In genomic region chr12:117287456-117287855, GRCm38 (mm10) we compare ENCODE assay signal across 17 mouse cellular contexts.
DNase-seq lines count a peak whose midpoint lies in the region; ATAC-seq lines count a peak whose summit lies in the region.
"Had no signal": no experiment of that assay in that cellular context is flagged by ENCODE, and none has a peak within 500 bp of the region (broad histone marks: within the 10 kb centered on the region; RNA-seq: fewer than 3 reads in every experiment).

No protein-coding gene starts in this region.

- H3K27me3 ChIP-seq in hindbrain, embryonic 13.5 days = no peaks in the 10 kb centered on the region
- H3K27me3 ChIP-seq in hindbrain, embryonic 10.5 days (ENCODE audit: insufficient read depth, poor library complexity, severe bottlenecking) = no peaks in the 10 kb centered on the region
- H3K27me3 ChIP-seq: embryonic facial prominence, embryonic 12.5 days; liver, embryonic 15.5 days had no signal

- 70% methylated on average over 2 of the region's 2 CpGs for WGBS in hindbrain, embryonic 13.5 days
- WGBS in hindbrain, embryonic 10.5 days = 84% methylated on average over 2 of the region's 2 CpGs

- 0 out of 2 replicates have a peak, but pooled peaks cover 3% of the 10 kb centered on the region for H3K36me3 ChIP-seq in hindbrain, embryonic 13.5 days
- peaks cover 16% of the 10 kb centered on the region for H3K36me3 ChIP-seq in hindbrain, embryonic 10.5 days
- H3K36me3 ChIP-seq: embryonic facial prominence, embryonic 12.5 days; limb, embryonic 12.5 days; liver, embryonic 15.5 days had no signal

- no peak overlapping the region for H3K4me2 ChIP-seq in hindbrain, embryonic 13.5 days
- H3K4me2 ChIP-seq: embryonic facial prominence, embryonic 12.5 days; heart, embryonic 11.5 days; hindbrain, embryonic 14.5 days; limb, embryonic 12.5 days; liver, embryonic 15.5 days had no signal

- no peaks in the 10 kb centered on the region for H3K9me3 ChIP-seq in hindbrain, embryonic 13.5 days
- H3K9me3 ChIP-seq in hindbrain, embryonic 10.5 days = no peaks in the 10 kb centered on the region
- H3K9me3 ChIP-seq: embryonic facial prominence, embryonic 12.5 days; limb, embryonic 12.5 days; liver, embryonic 15.5 days had no signal

- no peak overlapping the region for H3K9ac ChIP-seq in hindbrain, embryonic 13.5 days
- H3K9ac ChIP-seq: embryonic facial prominence, embryonic 12.5 days; hindbrain, embryonic 14.5 days; limb, embryonic 12.5 days; liver, embryonic 15.5 days had no signal

- 0 out of 2 replicates have a peak overlapping the region, but pooled peaks have one; percentile 32 for H3K27ac ChIP-seq in hindbrain, embryonic 13.5 days
- H3K27ac ChIP-seq in hindbrain, embryonic 10.5 days = no peak overlapping the region
- H3K27ac ChIP-seq: embryonic facial prominence, embryonic 12.5 days; hindbrain, embryonic 14.5 days; limb, embryonic 12.5 days; liver, embryonic 15.5 days had no signal

- peak; percentile 7 for DNase-seq in adrenal gland, adult 2 months
- no peak for DNase-seq in adrenal gland, adult 8-10 months
- no peak for DNase-seq in hindbrain, embryonic 10.5 days (ENCODE audit: low spot score)
- DNase-seq in lung, postnatal 10 days = peak; percentile 50
- DNase-seq in lung, postnatal 4 days = no peak
- peak; percentile 24 to 71 for DNase-seq in urinary bladder, postnatal 4 days (ENCODE audit: low spot score in 2 of 2)
- no peak for DNase-seq in urinary bladder, adult 2 months (ENCODE audit: low spot score)
- DNase-seq: cerebellum, adult 11 months; gastrocnemius, postnatal 25 days; kidney, adult 11 months; thymus, postnatal 36 days had no signal

- H3K4me3 ChIP-seq in hindbrain, embryonic 13.5 days = no peak overlapping the region
- H3K4me3 ChIP-seq in hindbrain, embryonic 10.5 days = no peak overlapping the region
- H3K4me3 ChIP-seq: embryonic facial prominence, embryonic 12.5 days; limb, embryonic 12.5 days; liver, embryonic 15.5 days had no signal

- H3K4me1 ChIP-seq in hindbrain, embryonic 13.5 days (replicated peaks) = no peaks in the 10 kb centered on the region
- H3K4me1 ChIP-seq in hindbrain, embryonic 10.5 days (replicated peaks) = peaks cover 13% of the 10 kb centered on the region
- H3K4me1 ChIP-seq: embryonic facial prominence, embryonic 12.5 days; liver, embryonic 15.5 days had no signal

- no peak for ATAC-seq in hindbrain, embryonic 13.5 days (ENCODE audit: low FRiP score)

Comparison
In these comparisons a context has a peak if more than half of its experiments do, and no peak if none do; other contexts are left out.
1. DNase-seq: peak in adrenal gland, adult 2 months (single experiment), lung, postnatal 10 days (single experiment) and urinary bladder, postnatal 4 days (2 of 2); none in adrenal gland, adult 8-10 months (single experiment), hindbrain, embryonic 10.5 days (single experiment), lung, postnatal 4 days (0 of 2) and urinary bladder, adult 2 months (single experiment).